Mouse (Mus musculus): ENCODE data around the gene H2-DMa. TPM values are rescaled to one million over a fixed set of nuclear protein-coding genes. Genes with fewer than 3 reads are reported as not detected.

Gene H2-DMa
- total RNA-seq (2021) = 1 to 10 TPM; 4.1 to 4.5 TPM

DNA sequence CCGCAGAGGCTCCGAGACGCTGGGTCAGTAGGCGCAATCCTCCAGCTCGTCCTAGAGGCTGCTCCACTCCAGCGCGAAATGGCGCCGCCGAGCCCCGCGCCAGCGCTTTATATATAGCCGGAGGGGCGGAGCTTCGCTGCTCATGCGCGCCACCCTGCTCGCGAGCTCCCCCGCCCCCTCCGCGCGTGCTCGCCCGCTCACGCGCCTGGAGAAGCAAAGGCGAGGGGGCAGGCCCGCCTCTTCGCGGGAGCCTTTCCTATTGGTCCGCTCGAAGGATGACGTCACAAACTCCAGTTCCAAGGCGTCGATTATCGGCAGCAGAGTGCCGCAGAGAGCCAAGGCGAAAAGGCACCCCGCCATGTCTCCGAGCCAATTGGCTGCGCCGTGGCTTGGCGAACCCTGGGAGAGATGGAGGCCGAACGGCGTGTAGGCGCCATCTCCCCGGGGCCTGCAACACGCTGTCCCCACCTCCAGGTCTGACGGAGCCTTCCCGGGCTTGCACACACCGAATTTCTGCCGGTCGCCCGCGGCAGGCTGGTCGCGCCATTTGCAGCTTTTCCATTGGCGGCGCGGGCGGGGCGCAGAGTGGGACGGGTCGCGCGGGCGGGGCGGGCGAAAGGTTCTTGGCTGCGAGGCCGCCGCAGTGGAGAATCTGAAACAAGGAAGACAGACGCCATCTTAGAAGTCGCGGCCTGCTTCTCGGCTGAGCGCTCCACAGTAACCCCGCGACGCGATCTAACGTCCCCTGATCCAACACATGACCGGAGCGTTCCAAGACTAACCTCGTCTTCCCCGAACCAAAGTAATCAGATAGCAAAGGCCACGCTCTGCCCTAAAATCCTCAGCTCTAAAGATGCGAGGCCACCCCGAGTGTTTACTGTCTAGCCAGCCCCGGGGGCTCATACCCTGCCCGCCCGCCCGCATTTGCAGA lies at the start of gene H2-DMa:
H2-DMa (plus strand) TSS at position 293 of the 931 bp plus-strand sequence.
- DNase-seq = peak; percentile 100
- intact Hi-C loops (cut with DNase I) = loop anchor here (5.0 to 10.0 kb wide), 4 partner anchors 87 to 1795 kb away; partner anchors contain the start of genes Agpat1, Akap8, Hnrnpm and Rnf5

DNA sequence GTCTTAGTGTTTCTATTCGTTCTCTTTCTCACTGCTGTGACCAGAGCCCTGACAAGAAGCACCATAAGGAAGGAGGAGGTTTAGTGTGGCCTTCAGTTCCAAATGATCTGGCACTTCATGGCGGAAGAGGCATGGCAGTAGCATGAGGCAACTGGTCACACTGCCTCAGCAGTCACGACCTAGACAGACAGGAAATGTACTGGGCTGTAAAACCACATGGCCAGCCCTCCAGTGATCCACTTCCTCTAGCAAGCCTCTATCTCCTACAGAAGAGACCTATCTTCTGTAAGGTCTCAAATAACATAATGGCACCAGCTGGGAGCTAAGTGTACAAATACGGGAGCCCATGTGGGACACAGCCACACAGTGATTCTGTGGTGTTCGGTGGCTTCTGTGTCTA lies 47.2 kb upstream of the H2-DMa start:
- DNase-seq = no peak
- intact Hi-C loops (cut with DNase I) = no loop called here

DNA sequence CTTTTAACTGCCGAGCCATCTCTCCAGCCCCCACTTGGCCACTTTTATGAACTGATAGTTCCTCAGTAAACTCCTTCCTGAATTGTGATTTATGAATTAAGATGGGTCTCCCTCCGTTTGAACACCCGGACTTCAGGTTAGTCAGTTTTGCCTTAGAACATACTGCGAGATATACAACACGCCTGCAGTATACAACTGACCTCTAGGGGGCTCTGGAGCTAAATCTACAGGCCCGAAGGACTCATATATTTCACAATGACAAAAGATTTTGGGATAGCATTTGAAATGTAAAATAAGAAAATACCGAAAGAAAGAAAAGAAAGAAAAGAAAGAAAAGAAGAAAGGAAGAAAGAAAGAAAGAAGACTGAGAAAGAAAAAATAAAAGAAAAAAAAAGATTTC lies 44.1 kb upstream of the H2-DMa start:
- intact Hi-C loops (cut with DNase I) = loop anchor here (5.0 kb wide), 1 partner anchor 162 kb away; the partner anchor contains the start of gene H2-Ob

DNA sequence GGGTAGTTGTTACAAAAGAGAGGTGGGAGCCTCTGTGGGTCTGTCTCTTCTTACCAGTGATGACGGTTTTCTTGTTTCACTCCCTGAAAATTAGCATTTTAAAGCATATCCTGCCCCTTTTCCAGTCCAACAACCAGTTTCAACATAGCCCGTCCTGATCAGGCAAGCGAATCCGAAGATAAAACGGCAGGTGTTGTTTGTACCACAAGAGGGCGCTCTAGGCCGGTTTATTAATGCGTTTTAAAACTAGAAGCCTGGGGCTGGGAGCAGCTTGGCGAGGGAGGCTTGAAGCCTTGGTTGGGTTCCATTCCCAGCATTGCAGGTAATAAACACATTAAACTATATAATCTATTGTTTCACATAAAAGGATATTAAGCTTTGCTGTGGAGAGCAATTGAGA lies 41.8 kb upstream of the H2-DMa start:
- intact Hi-C loops (cut with DNase I) = loop anchor here (1.0 to 5.0 kb wide), 3 partner anchors 87 to 160 kb away; partner anchors contain the start of gene H2-Ob
- peak; percentile 77 to 86 for DNase-seq

More for the DNA sequence above, 44.1 kb upstream of the H2-DMa start:
- peak; percentile 64 to 84 for DNase-seq

DNA sequence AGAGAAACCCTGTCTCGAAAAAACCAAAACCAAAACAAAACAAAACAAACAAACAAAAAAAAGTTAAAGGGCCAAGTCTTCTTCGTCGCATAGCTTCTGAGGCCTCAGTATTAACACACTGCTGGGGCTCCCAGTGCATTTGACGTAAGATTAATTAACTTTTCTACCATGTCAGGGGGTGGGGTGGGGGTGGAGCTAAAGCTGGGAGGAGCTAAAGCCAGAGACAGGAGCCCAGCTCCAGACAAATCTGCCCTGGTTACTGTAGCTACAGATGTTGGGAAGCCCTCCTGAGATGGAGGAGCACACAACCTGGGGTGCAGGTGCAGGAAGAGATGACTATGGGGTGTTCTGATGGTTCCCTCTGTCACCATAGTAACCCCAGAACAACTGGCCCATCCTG lies 41.2 kb upstream of the H2-DMa start:
- no peak for DNase-seq
- intact Hi-C loops (cut with DNase I) = loop anchor here (5.0 kb wide), 1 partner anchor 159 kb away; the partner anchor contains the start of gene H2-Ob

DNA sequence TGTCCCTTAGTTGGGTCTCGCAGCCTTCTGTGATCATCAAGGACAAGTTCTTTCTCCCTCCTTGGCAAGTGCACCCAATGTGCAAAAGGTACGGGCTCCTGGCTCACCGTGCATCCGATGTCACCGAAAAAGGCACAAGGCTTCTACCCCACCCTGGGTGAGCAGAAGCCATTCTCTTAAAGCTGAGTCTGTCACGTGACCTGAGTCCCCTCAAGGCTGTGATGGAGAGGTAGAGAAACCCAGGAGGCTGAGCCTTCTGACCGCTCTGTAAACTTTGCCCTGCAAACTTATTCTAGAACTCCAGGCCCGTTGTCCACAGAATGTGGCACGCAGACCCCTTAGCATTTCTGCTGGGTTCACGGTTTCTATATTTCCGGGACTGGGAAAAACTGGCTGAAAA lies 40.3 kb upstream of the H2-DMa start:
- intact Hi-C loops (cut with DNase I) = loop anchor here (5.0 kb wide), 1 partner anchor 158 kb away; the partner anchor contains the start of gene H2-Ob
- DNase-seq = no peak

DNA sequence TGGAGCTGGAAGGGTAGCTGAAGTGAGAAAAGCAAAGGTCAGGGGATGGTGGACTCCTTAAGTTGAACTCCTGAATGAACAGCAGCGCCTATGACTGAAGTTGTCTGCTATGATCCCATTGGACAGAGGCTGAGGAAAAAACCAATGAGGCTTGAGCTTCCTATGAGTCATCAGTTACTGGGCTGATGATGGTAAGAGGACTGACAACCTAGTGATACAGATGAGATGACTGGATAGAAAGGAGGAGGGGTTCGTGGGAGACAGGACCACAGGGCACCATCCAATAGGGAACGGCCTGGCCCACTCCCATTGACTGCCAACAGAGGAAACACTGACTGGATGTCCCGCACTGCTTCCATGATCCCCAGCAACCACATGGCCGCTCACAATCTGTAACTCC lies 39.7 kb upstream of the H2-DMa start:
- peak; percentile 51 to 58 for DNase-seq
- intact Hi-C loops (cut with DNase I) = loop anchor here (5.0 kb wide), 1 partner anchor 158 kb away; the partner anchor contains the start of gene H2-Ob

DNA sequence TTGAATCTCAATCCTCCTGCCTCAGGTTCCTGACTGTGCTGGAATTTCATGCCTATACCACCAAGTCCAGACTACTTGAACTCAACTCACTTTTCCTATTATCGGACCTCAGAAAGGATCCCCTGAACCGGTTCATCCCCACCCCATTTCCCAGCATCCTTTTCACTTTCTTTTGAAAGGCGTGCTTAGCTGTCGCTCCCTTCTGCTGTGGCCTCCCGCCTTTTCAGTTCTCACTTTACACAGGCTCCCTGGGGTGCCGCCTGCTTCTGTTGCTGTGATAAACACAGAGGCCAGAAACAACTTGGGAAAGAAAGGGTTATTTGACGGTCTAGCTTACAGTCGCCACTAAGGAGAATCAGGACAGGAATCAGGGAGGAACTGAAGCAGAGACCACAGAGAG lies 36.2 kb upstream of the H2-DMa start:
- intact Hi-C loops (cut with DNase I) = no loop called here
- DNase-seq = no peak

DNA sequence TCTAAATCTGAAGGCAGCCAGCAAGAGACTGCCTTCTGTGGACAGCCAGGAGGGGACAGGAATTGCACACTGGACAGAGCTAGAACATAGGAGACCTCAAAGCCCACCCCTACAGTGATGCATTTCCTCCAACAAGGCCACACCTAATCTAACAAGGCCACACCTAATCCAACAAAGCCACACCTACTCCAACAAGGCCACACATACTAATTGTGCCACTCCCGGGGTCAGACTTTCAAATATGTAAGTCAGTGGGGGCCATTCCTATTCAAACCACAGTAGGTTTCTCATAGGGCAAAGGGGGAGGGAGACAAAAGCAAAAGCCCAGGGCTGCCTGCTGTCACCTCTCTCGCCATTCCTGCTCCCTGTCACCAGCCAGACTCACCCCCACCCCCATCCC lies 32.0 kb upstream of the H2-DMa start:
- no peak for DNase-seq
- intact Hi-C loops (cut with DNase I) = no loop called here

DNA sequence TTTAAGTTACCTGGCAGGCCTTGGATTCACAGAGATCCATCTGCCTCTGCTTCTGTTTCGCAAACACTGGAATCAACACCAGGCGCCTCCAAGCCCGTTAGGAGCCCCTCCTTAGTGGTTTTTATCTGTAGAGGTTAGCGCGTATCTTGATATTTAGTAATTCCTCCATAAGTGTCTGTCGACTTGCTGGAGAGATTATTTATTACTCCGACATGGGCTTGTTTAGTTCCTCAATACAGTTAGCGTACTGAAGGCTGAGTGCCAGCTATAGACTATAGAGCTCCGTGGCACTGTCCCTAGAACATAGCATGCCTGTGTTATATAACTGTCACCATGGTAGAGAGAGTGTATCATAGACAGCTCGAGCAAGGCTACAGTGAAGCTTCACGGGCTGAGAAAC lies 31.2 kb upstream of the H2-DMa start:
- intact Hi-C loops (cut with DNase I) = no loop called here

DNA sequence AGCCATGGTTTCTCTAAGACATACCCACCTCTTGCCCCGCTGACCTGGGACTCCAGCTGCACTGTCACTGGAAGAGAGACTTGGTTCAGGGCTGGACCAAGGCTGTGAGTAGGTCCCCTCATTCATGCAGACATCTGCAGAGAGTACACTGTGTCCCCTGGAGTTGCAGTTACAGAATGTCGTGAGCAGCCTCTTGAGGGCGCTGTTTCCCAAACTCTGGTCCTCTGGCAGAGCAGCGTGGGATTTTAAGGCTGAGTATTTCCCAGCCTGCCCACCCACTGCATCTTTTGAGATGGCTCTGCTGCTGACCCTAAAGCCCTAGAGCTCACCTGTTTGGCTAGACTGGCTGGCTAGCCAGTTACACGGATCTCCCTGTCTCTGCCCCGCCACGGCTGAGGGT lies 28.4 kb upstream of the H2-DMa start:
- no peak for DNase-seq
- intact Hi-C loops (cut with DNase I) = no loop called here

More for the DNA sequence above, 31.2 kb upstream of the H2-DMa start:
- no peak for DNase-seq

DNA sequence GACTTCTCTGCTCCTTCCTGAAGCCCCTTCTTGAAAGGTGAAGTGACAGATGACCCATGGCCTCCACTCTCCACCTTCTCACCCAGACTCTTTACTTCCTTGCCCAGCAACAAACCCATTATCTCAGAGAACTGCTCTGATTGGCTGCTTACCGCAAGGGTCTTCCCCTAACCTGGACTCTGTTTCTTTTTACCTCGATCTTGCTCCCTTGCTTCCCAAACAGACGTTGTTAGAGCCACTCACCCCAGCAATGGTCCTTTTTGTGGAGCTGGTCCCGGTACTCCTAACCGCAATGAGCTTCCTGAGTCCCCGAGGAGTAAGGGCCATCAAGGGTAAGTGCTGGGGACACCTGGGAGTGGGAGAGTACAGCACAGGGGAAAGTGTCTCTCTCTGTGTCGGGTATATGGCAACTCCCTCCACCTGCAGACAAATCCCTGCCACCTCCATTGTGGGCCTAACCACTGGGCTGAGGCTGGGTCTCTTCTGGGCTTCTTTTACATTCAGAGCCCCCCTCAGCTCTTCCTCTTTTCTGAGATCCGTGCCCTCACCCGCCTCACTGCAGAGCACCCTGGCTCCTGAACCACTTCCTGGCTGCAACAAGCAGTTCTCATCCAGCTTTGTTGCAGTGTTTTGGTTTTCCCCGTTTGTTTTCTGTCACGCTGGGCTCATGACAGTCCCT lies 27.0 kb upstream of the H2-DMa start, which contains the start of gene H2-Oa:
H2-Oa (plus strand) TSS at position 144 of the 679 bp plus-strand sequence.
- intact Hi-C loops (cut with DNase I) = no loop called here

DNA sequence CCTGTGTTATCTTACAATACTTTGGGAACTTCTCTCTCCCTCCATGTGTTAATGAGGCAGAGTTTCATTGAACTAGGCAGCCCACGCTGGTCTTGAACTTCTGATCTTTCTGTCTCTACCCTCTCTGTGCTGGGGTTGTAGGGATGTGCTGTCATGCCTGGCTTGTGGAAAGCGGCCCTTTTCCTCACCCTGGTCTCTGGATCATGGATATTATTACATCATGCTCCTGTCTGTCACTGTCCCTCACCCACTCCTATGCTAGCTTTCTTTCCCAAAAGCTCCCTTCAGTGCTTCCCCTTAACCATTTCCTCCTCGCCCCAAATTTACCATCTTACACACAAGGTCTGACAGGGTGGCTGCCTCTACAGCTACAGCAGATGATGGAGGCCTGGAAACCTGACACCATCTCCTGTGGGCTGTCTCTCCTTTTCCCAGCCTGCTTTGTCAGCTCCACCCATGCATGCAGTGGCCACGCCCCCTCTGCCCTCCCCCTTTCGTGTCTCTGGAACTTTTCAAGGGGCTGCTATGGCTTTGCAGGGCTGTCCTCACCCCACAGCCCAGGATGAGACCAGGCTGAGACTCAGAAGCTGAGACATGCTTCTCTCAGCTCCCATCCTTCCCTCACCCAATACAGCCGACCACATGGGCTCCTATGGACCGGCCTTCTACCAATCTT lies 26.0 kb upstream of the H2-DMa start:
- no peak for DNase-seq

More for the DNA sequence above, 27.0 kb upstream of the H2-DMa start, which contains the start of gene H2-Oa:
- DNase-seq = no peak

DNA sequence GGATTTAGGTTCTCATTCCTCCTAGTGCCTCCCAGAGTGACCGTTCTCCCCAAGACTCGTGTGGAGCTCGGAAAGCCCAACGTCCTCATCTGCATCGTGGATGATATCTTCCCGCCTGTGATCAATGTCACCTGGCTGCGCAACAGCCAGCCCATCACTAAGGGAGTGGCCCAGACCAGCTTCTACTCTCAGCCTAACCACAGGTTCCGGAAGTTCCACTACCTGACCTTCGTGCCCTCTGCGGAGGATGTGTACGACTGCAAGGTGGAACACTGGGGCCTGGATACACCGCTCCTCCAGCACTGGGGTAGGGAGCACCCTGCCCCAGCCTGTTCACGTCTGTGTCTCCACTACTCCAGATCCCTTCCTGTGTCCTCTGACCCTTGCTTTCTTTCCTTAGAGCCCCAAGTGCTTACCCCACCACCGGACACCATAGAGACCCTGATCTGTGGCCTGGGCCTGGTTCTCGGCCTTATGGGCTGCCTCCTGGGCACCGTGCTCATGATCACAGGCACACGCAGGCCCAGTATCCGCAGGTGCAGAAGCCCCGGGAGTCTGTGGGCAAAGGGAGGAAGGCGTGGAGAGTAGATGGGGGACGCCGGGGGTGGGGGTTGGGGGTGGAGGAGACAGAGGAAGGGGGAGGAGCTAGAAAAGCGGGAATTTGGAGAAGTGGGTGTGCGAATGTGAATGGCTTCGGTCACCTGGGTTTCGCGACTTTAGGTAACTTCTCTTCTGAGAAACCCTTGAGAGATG lies 24.9 kb upstream of the H2-DMa start:
- intact Hi-C loops (cut with DNase I) = no loop called here
- DNase-seq = no peak

More for the DNA sequence above, 26.0 kb upstream of the H2-DMa start:
- intact Hi-C loops (cut with DNase I) = no loop called here

DNA sequence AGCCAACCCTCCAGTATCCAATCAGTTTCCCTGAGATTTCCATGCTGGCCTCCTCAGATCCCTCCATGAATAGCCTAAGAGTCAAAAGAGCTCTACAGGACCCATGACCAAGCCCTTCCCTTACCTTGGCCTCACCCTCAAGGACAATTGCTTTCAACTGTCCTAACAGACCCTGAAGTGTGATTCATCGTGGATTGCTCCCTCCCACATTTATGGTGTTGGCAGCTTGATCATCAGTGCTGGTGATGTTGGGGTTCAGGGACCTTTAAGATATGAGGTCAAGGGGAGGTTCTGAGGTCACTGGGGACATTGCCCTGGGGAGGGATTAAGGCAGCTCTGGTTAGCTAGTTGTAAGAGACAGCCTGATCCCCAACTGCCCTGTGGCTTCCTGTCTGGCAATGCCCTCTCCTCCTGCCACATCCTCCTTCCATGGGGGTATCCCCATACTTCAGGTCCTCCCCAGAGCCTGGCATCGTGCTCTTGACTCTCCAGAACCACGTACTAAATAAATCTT lies 22.8 kb upstream of the H2-DMa start:
- intact Hi-C loops (cut with DNase I) = no loop called here
- DNase-seq = no peak

DNA sequence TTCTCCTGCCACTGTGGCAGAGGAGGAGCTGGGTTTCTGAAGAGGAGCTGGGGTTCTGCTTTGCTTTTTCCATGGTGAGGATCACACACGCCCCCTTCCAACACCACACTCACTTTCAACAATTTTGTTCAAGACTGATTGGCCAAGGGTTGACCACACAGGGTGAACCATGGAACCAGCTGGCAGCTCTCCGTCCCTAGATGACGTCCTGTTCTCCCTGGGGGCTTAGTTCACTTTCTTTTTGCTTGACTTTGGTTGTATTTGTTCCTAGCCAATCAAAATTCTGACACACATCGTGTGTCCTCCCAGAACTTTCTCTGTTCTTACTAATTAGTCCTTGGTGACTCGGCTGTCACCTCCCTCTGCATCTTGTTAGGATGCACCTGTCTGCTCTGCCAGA lies 22.1 kb upstream of the H2-DMa start:
- no peak for DNase-seq
- intact Hi-C loops (cut with DNase I) = no loop called here

DNA sequence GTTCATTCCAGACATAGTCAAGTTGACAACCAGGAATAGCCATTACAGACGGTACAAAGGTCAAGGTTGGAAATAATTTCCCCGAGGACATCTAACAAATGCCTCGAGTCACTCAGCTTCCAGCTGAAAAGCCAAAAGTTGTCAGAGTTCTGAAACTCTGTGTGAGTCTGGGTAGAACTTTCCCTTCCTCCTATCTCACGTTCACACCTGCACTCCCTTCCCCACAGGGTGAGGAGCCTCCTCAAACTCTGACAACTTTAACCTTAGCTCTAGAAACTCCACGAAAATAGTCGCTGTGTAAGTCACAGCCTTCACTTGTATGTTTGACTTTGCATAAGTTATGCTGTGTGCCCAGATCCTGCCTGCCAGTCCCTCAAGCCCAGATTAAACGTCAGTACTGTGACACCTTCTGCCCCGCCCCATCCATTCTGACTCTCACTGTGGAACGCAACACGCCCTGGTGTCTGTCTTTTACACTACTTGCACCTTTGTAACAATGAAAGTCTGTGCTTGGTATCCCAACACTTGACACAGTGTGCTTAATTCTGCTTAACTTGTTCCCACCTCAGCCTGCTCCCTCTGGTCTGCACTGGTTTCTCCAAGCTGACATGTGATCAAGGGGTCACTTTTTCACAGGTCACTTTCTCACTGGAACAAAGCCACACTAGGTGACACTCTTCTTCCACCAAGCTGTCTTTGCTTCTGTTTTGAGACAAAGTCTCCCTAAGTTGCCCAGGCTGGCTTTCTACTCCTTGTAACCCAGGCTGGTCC lies 20.4 kb upstream of the H2-DMa start:
- DNase-seq = peak in 1 of 2 experiments; percentile 37
- intact Hi-C loops (cut with DNase I) = no loop called here

DNA sequence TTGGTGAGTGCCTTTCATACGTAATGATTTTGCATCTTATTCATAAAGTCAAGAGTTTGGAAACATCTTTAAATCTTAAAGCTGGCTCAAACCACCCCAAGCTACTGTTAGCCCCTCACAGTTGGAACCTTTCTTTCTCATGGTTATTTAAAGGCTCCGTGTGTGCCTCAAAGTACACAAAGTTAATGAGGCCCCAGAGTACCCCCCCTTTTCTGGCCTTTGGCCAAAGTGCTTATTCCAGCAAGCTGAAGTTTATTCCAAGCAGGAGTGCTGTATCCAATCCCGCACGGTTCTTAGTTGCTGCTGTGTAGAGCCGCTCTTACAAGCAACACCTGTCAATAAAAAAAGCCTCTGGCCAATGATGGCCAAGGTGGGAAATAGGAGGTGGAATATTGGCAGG lies 19.8 kb upstream of the H2-DMa start:
- intact Hi-C loops (cut with DNase I) = no loop called here

DNA sequence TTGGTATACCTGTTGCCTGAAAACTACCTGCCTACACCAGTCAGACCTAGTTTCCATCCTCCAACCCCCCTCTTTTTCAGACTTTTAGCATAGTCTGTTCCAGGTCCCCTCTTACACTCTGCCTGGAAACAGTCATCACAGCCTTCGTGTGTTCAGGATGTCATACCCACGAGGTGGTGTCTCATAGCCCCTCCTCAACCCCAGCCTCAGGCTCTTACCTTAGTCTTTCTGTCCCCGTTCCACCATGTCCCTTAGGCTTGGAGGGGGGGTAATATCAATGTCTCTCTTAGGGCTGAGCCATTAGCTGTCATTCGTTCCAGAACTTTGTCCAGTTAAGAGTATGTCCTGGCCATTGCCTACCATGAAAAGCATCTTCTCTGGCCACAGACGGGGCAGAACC lies 18.2 kb upstream of the H2-DMa start:
- intact Hi-C loops (cut with DNase I) = loop anchor here (1.0 to 10.0 kb wide), 3 partner anchors 34 to 134 kb away; partner anchors contain the start of gene H2-Ob
- DNase-seq = no peak

More for the DNA sequence above, 19.8 kb upstream of the H2-DMa start:
- no peak for DNase-seq
